Mouse (Mus musculus): ENCODE data around the gene Trim71. TPM values are rescaled to one million over a fixed set of nuclear protein-coding genes. Genes with fewer than 3 reads are reported as not detected.
A peak's percentile ranks its signal among the peaks of the same experiment; 100 is the strongest.

Trim71 gene
- polyA plus RNA-seq, 1 experiment from 2014 or later: 0.30 TPM

DNA sequence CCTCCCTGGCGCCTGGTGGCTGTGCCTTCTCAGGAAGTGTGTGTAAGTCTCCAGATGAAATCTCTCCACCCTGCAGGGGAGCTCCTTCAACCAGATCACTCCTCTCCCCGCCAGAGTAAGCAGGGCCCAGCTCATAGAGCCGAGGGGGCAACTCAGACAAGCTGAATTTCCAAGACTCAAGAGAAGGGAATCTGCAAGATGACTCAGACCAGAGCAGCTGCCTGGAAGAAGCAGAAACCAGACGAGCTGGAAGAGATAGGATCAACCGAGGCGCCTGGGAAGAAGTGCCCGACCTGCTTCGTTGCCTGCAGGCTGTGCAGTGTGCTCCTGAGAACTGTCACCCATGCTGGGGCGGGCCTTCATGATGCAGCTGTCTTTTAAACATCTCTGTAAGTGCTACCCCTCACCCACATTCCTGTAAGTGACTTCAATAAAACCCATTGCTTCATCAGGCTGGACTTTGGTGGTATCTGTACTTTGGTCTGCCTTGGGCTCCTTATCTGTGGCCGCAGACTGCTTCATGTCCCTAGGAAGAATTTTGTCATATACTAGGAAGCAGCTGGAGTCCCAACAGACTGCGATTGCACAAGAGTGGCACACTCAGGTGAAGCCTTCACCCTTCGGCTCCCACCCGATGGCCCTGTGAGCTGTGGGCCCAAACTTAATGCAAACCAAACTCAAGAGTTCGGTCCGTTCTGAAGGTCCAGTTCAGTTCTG, 61.3 kb downstream of the Trim71 start:
- no peak for ATAC-seq
- Histone ChIP-seq H3K9ac (replicated peaks; ENCODE audit: low read depth) (no peak overlapping the region), H3K4me1 (ENCODE audit: insufficient read depth, low read depth, low read length) (no peaks in the 10 kb centered on the region), H3K27ac (ENCODE audit: low read length) (no peak overlapping the region), H3K9me3 (ENCODE audit: low read length) (no peaks in the 10 kb centered on the region), H3K4me3 (ENCODE audit: low read depth, low read length) (no peak overlapping the region), H3K4me2 (replicated peaks; ENCODE audit: low read depth, low read length) (no peak overlapping the region), H3K27me3 (replicated peaks; ENCODE audit: insufficient read depth, low read length) (no peaks in the 10 kb centered on the region), H3K36me3 (ENCODE audit: insufficient read depth, low read length) (no peaks in the 10 kb centered on the region)
- WGBS: 56% methylated on average over 15 of the region's 15 CpGs
- no peak for DNase-seq (ENCODE audit: low spot score)
- TF ChIP-seq CTCF (IDR thresholded peaks at IDR 0.05) (no peak), EP300 (IDR thresholded peaks at IDR 0.05) (no peak)

DNA sequence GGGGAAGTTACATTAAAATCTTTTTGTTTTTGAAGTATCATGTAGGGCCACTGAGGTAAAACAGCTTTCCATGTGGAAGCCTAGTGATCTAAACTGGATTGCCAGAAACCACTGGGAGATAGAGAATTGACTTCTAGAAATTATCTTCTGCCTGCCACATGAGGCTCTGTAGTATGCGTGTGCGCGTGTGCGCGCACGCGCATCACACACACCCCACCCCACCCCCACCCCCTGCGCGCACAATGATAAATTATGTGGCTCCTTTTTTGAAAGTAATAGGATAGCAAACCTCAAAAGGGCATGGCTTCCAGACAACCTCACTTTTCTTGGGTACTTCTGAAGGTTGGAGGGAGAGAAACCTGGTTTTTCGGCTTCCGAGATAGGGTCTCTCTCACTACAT, 62.3 kb downstream of the Trim71 start:
- Histone ChIP-seq H3K4me2 (replicated peaks; ENCODE audit: low read depth, low read length) (no peak overlapping the region), H3K27ac (ENCODE audit: low read length) (no peak overlapping the region), H3K36me3 (ENCODE audit: insufficient read depth, low read length) (no peaks in the 10 kb centered on the region), H3K4me1 (ENCODE audit: insufficient read depth, low read depth, low read length) (no peaks in the 10 kb centered on the region), H3K9me3 (ENCODE audit: low read length) (no peaks in the 10 kb centered on the region), H3K4me3 (ENCODE audit: low read depth, low read length) (no peak overlapping the region), H3K27me3 (replicated peaks; ENCODE audit: insufficient read depth, low read length) (no peaks in the 10 kb centered on the region), H3K9ac (replicated peaks; ENCODE audit: low read depth) (no peak overlapping the region)
- ATAC-seq (no peak), DNase-seq (ENCODE audit: low spot score) (no peak)
- TF ChIP-seq CTCF (IDR thresholded peaks at IDR 0.05) (no peak), EP300 (IDR thresholded peaks at IDR 0.05) (no peak)
- 89% methylated on average over 11 of the region's 11 CpGs for WGBS

DNA sequence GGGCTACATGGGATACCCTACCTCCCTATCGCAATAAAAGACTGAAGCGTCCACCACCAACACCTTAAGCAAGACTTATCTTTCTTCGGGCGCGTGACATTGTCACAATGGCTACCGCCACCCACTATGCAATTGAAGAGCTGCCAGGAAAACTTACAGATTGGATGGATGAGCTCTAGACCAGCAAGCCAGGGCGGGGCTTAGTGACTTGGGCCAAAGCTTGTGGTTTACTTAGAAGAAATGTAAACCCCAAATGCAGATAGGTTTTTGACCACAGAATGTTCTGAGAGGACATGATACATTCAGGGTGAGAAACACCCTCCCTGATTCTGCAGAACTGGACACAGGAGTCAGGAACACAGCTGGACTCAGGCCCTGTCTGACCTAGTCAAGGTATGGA, 63.1 kb downstream of the Trim71 start:
- Histone ChIP-seq H3K9me3 (ENCODE audit: low read length) (no peaks in the 10 kb centered on the region), H3K4me2 (replicated peaks; ENCODE audit: low read depth, low read length) (no peak overlapping the region), H3K36me3 (ENCODE audit: insufficient read depth, low read length) (no peaks in the 10 kb centered on the region), H3K9ac (replicated peaks; ENCODE audit: low read depth) (no peak overlapping the region), H3K4me3 (ENCODE audit: low read depth, low read length) (no peak overlapping the region), H3K27ac (ENCODE audit: low read length) (no peak overlapping the region), H3K4me1 (ENCODE audit: insufficient read depth, low read depth, low read length) (no peaks in the 10 kb centered on the region), H3K27me3 (replicated peaks; ENCODE audit: insufficient read depth, low read length) (no peaks in the 10 kb centered on the region)
- no peak for ATAC-seq
- 90% methylated on average over 7 of the region's 7 CpGs for WGBS
- TF ChIP-seq CTCF (IDR thresholded peaks at IDR 0.05): no peak
- TF ChIP-seq EP300 (IDR thresholded peaks at IDR 0.05): no peak
- no peak for DNase-seq (ENCODE audit: low spot score)

DNA sequence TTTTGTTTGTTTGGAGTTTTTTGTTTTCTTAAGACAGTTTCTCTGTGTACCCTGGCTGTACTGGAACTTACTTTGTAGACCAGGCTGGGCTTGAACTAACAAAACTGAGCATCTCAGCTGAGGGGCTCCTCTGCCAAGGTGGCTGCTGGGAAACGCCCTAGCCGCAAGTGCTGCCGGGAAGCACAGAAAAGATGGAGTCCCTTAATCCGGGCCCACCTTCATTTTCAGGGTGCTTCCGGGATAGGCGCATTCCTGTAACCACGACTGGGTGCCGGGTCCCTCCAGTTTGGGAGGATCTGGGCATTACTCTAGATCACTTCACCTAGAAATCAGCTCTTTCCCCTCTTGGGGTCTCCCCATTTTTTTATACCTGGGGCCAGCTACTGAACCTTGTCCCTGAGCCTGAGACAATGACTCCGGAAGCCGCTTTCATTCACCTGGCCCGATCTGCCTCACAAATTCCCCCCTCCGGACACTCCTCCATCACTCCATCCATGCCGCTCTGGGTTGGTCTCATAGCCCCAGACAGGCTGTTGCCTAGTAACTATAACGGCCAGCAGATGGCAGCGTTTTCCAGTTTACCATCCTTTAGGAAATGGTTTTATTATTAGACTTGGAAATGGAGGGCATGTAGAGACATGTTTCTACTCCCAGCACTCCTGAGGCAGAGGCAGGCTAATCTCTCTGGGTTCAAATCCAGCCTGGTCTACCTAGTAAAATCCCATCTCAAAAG, 64.2 kb downstream of the Trim71 start:
- WGBS: 16% methylated on average over 15 of the region's 15 CpGs
- peak; percentile 63 for ATAC-seq
- TF ChIP-seq EP300 (IDR thresholded peaks at IDR 0.05): no peak
- peak; percentile 82 for TF ChIP-seq CTCF (IDR thresholded peaks at IDR 0.05)
- Histone ChIP-seq H3K27ac (ENCODE audit: low read length) (no peak overlapping the region), H3K4me1 (ENCODE audit: insufficient read depth, low read depth, low read length) (no peaks in the 10 kb centered on the region), H3K9ac (replicated peaks; ENCODE audit: low read depth) (no peak overlapping the region), H3K9me3 (ENCODE audit: low read length) (no peaks in the 10 kb centered on the region), H3K36me3 (ENCODE audit: insufficient read depth, low read length) (no peaks in the 10 kb centered on the region), H3K27me3 (replicated peaks; ENCODE audit: insufficient read depth, low read length) (no peaks in the 10 kb centered on the region), H3K4me3 (ENCODE audit: low read depth, low read length) (no peak overlapping the region), H3K4me2 (replicated peaks; ENCODE audit: low read depth, low read length) (no peak overlapping the region)
- DNase-seq (ENCODE audit: low spot score): peak; percentile 83

DNA sequence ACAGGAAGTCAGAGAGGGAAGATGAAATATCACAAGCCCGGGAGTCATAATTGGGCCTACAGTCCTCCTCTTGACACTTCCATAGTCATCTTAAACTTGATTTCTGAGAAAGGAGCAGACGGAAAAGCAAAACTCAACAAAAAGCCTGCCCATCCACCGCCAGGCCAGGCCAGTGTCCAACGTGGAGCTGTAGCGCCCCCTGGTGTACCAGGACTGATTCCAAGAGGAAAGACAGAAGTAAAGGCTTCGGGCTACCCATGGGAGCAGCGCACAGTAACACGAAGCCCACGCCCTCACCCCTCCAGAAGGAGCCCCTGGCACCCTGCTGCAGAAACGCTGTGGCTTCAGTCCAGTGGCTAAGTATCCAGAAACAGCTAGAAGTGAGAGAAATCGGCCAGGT, 66.0 kb downstream of the Trim71 start:
- DNase-seq (ENCODE audit: low spot score): peak; percentile 87

DNA sequence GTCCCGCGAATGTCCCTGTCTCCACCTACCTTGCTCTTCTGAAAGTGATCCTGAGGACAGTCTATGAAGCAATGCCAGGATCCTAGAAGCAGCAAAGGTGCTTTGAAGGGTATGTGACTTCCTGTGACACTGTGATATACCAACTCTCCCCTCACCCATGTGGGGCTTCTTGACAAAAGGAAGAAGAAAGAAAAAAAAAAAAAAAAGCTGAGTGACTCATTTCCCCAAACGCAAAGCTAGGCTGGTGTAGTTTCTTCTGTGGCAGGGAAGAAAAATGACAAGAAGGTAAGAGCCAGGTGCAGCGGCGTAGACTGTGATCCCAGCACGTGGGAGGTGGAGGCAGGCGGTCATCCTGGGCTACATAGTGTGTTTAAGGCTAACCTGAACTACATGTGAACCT, 67.7 kb downstream of the Trim71 start:
- Histone ChIP-seq H3K36me3 (ENCODE audit: insufficient read depth, low read length) (no peaks in the 10 kb centered on the region), H3K27ac (ENCODE audit: low read length) (no peak overlapping the region), H3K4me2 (replicated peaks; ENCODE audit: low read depth, low read length) (no peak overlapping the region), H3K9ac (replicated peaks; ENCODE audit: low read depth) (no peak overlapping the region), H3K9me3 (ENCODE audit: low read length) (no peaks in the 10 kb centered on the region), H3K4me1 (ENCODE audit: insufficient read depth, low read depth, low read length) (no peaks in the 10 kb centered on the region), H3K27me3 (replicated peaks; ENCODE audit: insufficient read depth, low read length) (no peaks in the 10 kb centered on the region), H3K4me3 (ENCODE audit: low read depth, low read length) (no peak overlapping the region)
- whole genome bisulfite sequencing: 69% methylated on average over 7 of the region's 7 CpGs
- TF ChIP-seq CTCF (IDR thresholded peaks at IDR 0.05) (no peak), EP300 (IDR thresholded peaks at IDR 0.05) (no peak)
- no peak for ATAC-seq
- DNase-seq (ENCODE audit: low spot score): no peak

More for the DNA sequence above, 66.0 kb downstream of the Trim71 start:
- no peak overlapping the region for H3K4me3 ChIP-seq (ENCODE audit: low read depth, low read length)
- H3K27ac ChIP-seq (ENCODE audit: low read length): no peak overlapping the region
- TF ChIP-seq EP300 (IDR thresholded peaks at IDR 0.05) (no peak), CTCF (IDR thresholded peaks at IDR 0.05) (peak; percentile 95)
- no peaks in the 10 kb centered on the region for H3K9me3 ChIP-seq (ENCODE audit: low read length)
- no peak overlapping the region for H3K9ac ChIP-seq (replicated peaks; ENCODE audit: low read depth)
- peak; percentile 65 for ATAC-seq
- H3K36me3 ChIP-seq (ENCODE audit: insufficient read depth, low read length): no peaks in the 10 kb centered on the region
- no peaks in the 10 kb centered on the region for H3K27me3 ChIP-seq (replicated peaks; ENCODE audit: insufficient read depth, low read length)
- WGBS: 4% methylated on average over 11 of the region's 11 CpGs
- no peak overlapping the region for H3K4me2 ChIP-seq (replicated peaks; ENCODE audit: low read depth, low read length)
- H3K4me1 ChIP-seq (ENCODE audit: insufficient read depth, low read depth, low read length): no peaks in the 10 kb centered on the region

Measured in lung, postnatal 0 days (tissue).